Mouse (Mus musculus) cerebellum, postnatal 4 days (tissue): Measurements from ENCODE around the gene Qtrt2.

Experiments used
- DNase-seq, 2 experiments: peaks; one replicate each; pipeline ENCODE4 v3.0.0; 2022; ENCODE audit warnings: low spot score in 2 of 2, mixed read lengths in 1 of 2

Qtrt2 gene

GRCm38 (mm10) chr16:43925846-43926245 is 763 bp downstream of the Qtrt2 start:
- no peak for DNase-seq

GRCm38 (mm10) chr16:43925001-43925558 is 1.5 kb downstream of the Qtrt2 start:
- DNase-seq: no peak

GRCm38 (mm10) chr16:43922630-43923029 is 4.0 kb downstream of the Qtrt2 start:
- DNase-seq: no peak

- DNase-seq: no peak
These were observed 4.6 kb downstream of the Qtrt2 start for GRCm38 (mm10) chr16:43922024-43922423.

DNA sequence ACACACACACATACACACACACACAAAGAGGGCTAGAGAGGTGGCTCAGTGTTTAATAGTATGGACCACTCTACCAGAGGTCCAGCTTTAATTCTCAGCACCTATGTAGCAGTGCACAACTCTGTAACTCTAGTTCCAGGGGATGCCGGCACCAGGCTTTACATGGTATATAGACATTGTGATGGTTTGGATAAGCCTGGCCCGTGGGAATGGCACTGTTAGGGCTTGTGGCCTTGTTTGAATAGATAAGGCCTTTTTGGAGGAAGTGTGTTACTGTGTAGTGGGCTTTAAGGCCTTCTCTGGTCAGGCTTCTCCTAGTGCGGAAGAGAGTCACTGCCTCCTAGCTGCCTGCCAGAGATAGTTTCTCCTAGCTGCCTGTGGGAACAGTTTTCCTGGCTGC is 7.7 kb downstream of the Qtrt2 start:
- DNase-seq: no peak

GRCm38 (mm10) chr16:43908881-43909280 is 17.7 kb downstream of the Qtrt2 start:
- DNase-seq: no peak

DNA sequence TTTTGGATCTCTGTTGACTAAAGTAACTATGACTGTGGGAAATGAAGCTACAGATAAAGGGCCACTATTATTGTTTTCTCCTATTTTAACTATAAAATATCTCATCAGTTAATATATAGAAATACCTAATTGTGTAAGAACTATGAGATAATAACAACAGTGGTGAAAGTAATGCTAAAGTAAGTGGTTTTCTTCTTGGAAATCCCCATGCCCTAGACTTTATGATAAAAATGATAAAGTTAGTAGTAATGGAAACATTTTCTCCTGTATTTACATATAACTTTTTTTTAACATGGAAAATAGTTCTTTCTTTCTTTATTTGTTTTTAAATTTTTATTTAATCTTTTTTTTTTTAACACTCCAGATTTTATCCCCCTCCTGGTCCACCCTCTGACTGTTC is 26.0 kb downstream of the Qtrt2 start:
- DNase-seq: no peak

DNA sequence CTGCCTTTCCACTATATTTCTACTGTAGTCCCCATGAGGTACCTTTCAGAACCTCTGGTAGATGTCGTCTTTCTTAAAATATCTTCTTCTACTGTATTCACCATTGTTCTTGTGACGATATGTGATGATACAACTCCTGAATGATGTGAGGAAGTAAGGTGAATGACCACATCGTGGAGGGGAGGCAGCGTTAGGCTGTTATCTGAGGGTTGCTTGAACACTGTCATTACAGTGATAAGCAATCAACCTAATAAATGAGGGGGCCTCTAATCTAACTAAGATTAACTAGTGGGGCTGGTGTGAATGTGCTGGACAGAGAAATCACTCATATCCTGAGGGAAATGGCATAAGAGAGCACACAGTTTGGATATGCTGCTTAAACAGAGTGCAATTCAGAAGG is 26.5 kb downstream of the Qtrt2 start:
- no peak for DNase-seq

DNA sequence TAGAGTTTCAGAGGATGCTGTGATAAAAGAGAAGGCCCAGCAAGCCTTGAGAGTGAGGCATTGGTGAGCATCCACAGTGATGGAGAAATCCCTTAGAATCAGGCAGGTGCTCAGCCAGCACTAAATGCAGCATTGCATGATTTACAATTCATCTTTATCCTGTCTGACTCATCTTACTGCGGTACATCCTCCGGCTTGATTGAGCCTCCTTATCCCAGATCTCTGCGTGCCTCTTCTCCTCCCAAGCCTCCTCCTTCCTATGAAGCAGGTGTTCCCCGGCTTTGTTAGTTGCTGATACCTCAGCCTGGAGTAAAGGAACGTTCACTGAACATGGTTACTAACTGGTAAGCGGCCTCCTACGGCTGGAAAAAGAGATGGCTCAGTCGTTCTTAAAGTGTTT is 32.1 kb downstream of the Qtrt2 start:
- DNase-seq: no peak

DNA sequence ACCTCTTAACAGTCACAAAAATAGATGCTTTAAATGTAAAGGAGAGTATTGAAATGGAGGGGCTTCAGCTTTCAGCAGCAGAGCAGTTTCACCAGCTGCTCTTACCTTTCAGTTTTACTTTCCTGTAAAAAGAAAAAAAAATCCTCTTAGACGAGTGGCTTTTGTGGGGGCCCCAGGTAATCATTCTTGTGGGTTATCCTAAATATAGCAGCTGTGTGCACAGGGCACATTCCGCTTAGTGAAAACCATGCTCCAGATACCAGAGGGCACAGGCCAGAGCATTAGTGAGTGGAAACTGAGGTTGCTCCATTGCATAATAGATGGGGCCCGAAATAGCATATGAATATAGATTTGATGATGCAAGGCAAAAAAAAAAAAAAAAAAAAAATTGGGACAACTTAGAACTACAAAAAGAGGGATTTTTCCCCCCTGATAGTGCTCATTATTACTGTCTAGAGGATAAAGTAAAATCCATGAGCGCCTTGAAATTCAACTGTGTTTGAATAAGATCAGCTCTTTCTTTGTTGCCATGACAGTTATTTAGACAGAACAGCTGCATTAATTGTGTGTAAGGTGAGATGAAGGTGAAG is 35.8 kb downstream of the Qtrt2 start:
- DNase-seq: no peak

- no peak for DNase-seq
These were observed 36.6 kb downstream of the Qtrt2 start for GRCm38 (mm10) chr16:43890005-43890336.

DNA sequence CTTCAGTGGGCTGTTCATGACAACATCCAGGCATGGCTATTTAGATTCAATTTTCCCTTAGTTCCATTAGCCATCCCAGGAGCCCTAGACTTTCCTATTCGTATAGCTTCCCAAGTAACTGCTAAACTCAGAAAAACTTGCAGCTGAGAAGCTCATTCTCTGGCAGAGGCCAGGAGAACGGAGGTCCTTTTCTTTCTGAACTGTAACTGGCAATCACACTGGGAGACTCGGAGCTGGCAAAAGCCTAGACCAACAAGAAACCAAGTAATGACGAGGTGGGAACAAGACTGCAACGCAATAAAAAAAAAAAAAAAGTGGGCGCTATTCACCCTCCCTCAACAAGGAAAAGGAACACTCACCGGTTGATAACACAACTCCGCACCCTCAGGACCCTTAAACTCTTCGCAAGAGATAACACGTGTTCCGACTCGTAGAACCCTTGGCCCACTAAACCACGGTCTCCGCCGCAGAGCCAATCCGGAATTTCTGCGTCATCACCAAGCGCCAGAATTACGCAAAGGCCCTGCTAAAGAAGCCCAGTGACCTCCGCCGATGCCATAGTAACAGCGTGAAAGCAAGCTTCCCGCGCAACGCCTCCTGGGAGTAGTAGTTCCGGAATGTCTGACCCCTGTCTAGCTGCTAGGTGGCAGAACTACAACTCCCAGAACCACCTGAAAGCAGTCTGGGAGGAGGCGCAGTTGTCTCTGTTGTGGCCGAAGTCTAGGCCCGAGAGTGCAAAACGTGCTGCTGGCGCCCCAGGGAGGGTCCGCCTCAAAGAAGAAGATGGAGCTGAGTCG is 37.2 kb downstream of the Qtrt2 start, which contains the start of gene Ccdc191:
Gene Ccdc191 (plus strand): TSS at position 593 of the 797 bp plus-strand sequence.
- DNase-seq: peak; percentile 97 to 98

DNA sequence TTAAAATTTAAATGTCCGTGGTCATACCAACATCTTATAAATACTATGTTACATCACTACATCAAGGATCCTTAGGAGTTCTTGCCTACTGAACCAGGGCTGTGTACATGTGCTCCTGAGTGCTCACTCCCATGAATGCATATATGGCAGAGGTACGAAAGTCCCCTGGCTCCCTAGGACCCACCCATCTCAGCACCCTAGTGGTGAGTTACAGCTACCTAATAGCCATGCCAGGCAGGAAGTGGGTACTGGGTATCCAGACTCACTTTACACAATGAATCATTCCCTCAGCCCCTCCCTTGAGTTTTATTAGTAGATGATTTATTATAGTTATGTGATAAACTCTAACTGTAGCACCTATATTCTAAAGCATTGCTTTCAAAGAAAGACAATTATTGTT is 44.3 kb downstream of the Qtrt2 start:
- DNase-seq: no peak

GRCm38 (mm10) chr16:43881636-43882035 is 45.0 kb downstream of the Qtrt2 start:
- DNase-seq: no peak

- no peak for DNase-seq
These were observed 46.8 kb downstream of the Qtrt2 start for GRCm38 (mm10) chr16:43879769-43880168.

DNA sequence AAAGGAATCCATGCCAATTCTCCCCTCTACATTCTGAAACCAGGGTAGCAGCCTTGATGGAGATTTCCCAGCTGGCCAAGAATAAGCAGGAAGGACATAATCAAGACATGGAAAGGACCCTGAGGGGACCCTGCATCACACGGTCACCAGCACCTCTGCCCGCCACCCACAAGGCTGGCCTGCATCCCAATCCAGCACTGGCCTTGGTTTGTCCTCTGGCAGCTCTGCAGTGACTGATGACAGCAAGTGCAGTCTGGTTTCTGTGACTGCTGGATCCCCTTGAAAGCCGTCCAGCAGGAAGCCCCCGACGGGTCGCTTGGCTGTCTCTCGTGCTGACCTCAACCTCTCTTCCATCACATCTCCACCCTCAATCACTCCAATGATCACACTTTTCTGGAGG is 55.2 kb downstream of the Qtrt2 start:
- DNase-seq: no peak

GRCm38 (mm10) chr16:43869805-43870204 is 56.8 kb downstream of the Qtrt2 start:
- no peak for DNase-seq

- no peak for DNase-seq
These were observed 66.0 kb downstream of the Qtrt2 start for GRCm38 (mm10) chr16:43860624-43861023.

- DNase-seq: no peak
These were observed 67.6 kb downstream of the Qtrt2 start for GRCm38 (mm10) chr16:43858941-43859476.

GRCm38 (mm10) chr16:43849839-43850238 is 76.8 kb downstream of the Qtrt2 start:
- no peak for DNase-seq

GRCm38 (mm10) chr16:43841236-43841635 is 85.4 kb downstream of the Qtrt2 start:
- no peak for DNase-seq

GRCm38 (mm10) chr16:43831957-43832356 is 94.7 kb downstream of the Qtrt2 start:
- no peak for DNase-seq

GRCm38 (mm10) chr16:43827492-43827891 is 99.1 kb downstream of the Qtrt2 start:
- no peak for DNase-seq
